Mouse (Mus musculus): ENCODE results near the gene Gatb.

DNA sequence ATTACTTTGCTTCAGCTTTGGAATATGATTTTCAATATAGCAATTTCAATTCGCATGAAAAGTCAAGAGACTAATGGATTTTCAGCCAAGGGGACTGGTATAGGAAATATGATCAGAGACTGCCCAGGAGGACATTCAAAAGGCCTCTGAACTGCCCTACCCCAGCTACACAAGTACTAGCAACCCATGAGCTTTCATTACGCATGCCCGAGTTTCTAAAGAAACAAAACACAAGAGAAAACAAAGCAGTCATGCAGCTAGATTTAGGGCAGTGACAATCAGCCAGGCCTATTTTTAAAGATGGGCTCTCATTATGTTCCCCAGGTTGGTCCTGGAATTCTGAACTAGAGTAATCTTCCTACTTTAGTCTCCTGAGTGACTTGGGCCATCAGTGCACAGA is 41.5 kb upstream of the Gatb start:
- TF ChIP-seq CTCF (conservative IDR thresholded peaks at IDR 0.05; ENCODE audit: low read length), result no peak
- TF ChIP-seq NANOG (IDR thresholded peaks at IDR 0.05; ENCODE audit: borderline replicate concordance, low read length), result no peak
